Mouse (Mus musculus) embryo, embryonic 10.5 days (tissue): ENCODE data around the gene Tekt5.

Source experiments
- DNase-seq: peaks from one replicate; pipeline ENCODE4 v3.0.0-alpha.2; 2015; ENCODE audit warnings: low spot score

The Tekt5 gene

DNA sequence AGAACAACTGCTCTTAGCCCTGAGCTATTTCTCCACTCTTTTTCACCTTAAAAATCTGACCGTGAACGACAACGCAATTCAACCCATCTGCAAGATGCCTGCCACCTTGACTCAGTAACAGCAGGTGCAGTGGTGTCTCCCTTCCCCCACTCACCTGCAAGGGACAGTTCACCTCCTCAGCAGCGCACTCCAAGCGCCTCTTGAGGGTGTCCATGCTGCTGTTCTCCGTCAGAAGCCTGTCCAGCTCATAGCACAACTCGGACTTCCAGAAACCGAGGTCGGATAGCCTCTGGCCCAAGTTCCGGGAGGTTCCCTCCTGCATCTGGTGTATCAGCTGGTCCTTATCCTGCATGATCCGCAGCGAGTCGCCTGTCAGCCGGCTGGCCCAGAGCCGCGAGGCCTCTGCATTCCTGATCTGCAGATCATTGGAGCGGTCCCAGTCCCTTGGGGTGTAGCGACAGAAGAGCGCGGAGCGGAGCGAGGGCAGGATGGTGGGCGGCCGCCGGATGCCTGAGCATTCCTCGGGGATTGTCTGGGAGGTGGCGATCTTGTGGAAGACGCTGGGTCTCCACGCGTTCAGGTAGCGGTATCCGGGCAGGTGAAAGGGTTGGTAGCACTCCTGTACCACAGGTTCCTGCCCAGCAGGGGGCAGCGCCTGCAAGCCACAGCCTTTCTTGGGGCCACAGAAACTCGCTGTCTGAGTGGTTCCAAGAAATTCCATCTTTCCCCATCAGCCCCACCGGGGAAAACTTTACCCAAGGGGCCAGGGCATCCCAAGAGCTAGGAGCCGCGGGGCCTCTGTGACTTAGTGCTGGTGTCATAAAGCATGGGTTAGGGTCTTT lies at the start of gene Tekt5:
Gene Tekt5, minus strand, starts transcription at position 792 of the 842 bp plus-strand sequence.
- peak; percentile 39 for DNase-seq

DNA sequence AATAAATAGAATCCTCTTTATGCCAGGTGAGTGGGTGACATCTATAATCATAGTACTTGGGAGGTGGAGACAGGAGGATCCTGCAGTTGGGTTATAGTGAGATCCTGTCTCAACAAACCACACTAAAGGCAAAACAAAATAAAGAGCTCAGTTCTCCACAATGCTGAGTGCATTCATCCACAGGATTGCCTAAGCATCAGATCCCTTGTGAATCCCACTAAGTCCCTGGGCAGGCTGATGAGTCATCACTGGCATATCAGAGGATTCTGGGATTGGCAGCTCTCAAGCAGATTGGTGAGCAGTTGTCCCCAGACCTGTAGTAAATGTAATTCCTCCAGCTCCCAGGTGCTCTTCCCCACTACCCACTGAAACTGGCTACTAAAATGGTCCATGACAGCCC lies 48.4 kb upstream of the Tekt5 start:
- DNase-seq, result no peak

DNA sequence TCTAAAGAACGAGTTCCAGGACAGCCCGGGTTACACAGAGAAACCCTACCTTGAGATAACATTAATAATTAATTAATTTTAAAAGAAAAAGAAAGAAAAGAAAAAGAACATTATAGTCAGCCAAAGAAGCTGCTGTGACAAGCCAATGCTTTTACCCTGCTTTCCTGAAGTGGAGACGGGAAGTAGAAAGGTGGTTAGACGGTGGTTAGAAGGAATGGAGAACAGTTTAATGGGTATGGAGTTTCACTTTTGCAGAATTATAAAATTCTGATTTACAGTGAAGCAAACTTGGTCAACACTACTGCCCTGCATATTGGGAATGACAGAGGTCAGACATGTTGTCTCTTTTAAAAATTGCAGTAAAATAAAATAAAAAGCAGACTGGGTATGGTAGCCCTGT lies 46.5 kb upstream of the Tekt5 start:
- no peak for DNase-seq

DNA sequence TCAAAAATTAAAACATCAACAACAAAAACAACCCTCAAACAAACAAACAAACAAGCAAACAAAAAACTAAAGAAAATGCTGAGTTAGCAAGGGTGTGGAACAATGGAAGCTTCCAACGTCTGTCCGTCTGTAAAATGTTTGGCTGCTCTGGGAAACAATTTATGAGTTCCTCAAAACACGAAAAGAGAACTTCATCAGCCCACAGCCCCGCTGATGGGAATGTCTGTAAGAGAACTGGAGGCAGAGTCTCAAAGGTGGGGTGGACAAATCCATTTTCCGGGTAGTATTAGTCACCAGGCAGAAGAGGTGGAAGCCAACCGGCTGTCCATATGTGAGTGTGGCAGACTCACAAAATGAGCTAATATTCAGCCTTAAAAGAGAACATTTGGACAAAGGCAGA lies 46.0 kb upstream of the Tekt5 start:
- DNase-seq, result no peak

DNA sequence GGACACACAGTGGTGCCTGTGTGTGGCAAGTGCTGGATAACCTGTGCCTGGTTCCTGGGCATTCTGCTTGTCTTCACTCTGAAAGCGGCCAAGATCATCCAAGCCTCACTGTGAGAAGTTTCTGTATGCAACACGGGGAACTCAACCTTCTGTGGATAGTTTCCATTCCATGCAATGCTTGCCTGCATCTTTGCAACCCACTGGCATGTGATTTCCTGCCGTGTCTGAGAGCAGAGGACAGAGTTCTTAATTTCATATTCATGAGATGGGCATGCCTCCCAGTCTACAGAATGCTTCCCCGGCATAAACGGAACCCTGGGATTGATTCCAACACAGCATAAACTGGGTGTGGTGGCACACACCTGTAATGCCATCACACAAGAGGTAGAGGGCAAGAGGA lies 42.8 kb upstream of the Tekt5 start:
- DNase-seq, result no peak

DNA sequence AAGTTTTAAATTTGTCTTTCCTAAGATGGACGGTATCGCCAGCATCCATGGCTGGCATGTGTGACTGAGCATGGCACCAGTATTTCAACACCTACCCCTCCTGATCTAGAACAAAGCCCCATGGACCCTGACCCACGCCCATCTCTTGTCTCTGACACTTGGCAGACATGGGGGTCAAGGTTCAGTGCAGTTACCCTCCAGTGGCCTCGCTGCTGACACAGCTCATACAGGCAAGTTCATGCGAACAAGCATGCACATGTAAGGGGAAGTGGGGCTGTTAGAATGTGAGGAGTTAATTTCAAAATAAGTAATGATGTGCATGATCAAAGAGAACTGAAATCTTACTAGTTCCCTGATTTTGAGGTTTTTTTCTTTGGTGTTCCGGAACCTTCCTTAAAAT lies 40.9 kb upstream of the Tekt5 start:
- DNase-seq, result no peak

DNA sequence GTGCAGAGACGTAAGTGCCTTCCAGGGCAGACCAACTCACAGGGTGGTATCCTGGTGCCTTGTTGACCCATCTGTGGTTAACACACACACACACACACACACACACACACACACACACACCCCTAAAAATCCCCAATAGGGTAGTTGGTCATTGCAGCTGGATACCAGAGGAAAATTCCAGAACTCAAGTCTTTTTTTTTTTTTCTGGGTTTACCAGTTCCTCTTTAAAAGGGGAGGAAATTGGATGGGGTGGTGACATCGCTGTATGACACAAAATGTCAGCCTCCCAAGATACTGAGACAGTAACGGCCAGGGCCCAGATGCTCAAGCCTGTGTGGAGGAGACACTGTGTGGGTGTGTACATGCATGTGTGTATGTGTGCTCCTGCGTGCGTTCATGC lies 38.1 kb upstream of the Tekt5 start:
- no peak for DNase-seq

DNA sequence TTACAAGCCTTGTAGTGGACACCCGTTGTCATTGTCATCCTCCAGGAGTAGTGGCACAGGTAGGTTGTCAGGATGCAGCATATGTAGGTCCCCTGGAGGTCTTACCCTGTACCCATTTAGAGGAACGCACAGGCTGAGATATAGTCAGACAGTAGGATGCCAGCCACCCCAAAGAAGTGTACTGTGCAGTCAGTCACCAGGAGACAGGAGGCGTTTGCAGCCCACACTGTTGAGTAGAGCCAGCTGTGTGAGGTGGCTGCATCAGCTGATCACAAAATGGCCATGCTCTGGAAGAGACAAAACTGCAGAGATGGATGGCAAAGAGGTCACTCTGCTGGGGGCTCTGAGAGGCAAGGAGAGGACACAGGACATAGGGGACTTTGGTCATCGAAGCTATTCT lies 37.1 kb upstream of the Tekt5 start:
- DNase-seq, result no peak

DNA sequence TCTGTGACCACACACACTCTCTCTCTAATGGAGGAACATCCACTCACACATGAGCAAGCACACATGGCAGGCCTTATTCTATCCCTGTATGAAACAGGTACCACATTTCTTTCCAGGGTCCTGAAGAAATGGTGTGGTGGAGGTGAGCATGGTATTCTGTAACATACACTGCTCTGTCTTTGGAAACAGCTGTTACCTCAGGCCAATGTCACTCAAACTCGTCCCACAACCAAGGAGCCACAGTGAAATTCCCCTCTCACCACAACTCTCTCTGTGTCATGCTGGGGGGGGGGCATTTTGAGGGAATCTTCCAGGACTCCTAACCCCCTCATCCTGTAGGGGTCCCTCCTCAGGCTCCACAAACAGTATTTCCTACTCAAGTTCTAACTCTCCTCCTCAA lies 36.6 kb upstream of the Tekt5 start:
- no peak for DNase-seq

DNA sequence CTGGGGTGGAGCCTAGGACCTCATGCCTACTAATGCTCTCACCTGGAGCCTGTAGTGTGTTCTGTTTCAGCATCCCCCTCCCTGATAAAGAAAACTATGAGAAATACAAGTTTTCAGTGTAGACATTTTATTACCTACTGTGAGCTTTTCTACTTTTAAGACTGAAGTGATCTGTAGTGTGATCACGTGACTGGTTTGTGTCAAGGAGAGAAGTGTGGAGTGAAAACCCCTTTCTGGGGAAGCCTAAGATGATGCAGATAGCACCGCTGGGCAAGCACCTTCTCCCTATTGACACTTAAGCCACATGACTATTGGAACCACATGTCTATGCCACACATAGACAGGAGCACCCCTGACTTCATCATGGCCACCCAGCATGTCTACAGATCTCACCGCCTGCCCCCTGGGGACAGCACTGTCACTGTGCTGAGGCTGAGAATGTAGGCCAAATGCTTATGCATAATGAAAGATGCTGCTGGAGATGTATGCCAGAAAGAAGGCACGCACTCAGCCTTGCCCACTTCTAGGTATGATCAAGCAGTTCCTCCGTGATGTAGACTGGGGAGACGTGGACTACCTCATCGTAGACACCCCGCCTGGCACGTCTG lies 25.3 kb upstream of the Tekt5 start:
- no peak for DNase-seq

DNA sequence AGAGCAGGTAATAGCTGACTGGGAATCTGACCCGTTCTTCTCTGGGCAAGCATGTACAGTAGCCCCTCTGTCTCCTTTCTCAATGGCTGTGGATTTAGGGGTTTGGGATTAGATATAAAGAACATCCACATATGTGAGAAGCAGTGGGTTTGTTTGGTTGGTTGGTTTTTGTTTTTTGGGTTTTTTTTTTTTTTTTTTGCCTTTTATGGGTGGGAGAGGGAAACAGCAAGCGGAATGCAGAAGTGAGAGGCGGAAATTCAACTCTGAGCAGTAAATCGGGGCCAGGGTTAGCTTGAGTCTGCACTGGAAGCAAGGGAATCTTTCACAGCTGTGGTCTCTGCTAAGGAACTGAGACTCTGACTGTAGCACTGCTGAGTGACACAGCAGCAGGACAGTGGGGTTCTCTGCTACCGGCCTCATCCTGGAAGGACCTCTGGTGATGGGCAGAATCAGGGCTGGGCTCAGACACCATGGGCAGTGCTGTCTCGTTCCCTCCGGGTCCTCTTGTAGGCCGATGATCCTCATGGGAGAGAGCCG lies 22.5 kb upstream of the Tekt5 start:
- no peak for DNase-seq

DNA sequence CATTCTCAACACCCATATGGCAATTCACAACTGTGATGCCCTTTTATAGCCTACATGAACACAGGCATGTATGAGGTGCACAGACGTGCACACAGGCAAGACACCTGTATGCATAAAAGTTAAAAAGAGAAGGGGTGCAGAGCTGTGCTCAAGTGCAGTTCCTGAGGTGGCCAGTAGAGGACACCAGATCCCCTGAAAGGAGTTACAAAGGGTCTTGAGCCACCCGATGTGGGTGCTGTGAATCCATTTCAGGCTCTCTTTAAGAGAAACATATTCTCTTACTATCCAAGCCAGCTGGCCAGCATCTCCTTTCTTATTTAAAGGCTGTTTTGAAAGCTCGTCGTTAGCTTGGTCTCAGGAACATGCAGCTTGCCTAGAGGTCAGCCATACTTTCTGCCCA lies 21.6 kb upstream of the Tekt5 start:
- DNase-seq, result no peak

DNA sequence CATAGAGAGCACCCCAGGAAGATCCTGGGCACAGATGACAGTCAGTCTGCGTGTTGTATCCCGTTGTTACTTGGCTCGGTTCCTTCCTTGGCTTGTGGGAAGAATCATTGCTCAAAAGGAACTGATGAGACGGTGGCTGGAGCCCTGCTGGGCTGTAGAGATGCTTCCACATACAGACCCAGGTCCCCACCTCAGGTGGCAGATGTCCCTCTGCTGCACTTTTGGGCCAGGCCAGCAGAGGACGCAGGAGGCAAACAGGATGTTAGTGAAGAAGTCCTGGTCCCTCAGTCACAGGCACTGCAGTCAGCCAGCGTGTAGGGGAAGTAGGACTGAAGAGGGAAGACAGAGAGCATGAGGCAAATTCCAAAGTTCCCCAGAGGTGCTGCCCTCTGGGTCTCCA lies 20.7 kb upstream of the Tekt5 start:
- no peak for DNase-seq

DNA sequence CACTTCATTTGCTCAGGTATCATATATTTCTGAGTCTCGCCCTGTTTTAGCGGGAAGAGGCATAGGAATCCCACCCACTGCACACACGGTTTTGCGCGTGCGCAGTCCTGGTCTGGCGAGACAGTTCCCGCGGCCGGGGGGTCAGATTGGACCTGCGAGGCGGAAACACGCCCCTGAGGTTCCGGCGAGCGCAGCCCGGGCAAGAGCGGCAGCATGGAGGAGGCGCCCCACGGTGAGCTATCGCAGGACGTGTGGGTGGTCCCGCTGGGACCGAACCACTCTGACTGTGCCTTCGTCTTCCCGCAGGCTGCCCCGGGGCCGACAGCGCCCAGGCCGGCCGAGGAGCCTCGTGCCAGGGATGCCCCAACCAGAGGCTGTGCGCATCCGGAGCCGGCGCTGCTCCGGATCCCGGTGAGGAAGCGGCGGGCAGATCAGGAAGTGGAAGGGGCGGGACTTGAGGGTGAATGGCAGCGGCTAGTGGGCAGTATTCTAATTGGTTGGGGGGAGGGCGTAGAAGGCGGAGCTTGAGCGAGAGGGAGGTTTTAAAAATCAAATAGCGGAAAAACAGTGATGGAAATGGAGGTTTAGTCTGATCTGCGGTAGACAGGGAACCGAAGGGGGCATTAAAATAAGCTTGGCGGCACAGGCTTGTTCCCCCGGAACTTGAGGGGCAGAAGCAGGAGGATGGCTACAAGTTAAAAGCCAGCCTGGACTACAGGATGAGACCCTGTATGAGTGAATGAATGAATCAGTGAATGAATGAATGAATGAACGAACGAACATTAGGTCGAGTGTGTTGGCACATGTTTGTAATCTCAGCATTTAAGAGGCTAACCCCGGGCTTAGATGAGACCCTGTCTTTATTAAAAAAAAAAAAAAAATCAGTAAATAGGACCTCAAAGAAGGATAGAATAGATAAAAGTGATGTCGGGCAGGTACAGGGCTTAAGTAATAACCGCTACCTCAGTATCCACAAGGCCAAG lies 16.8 kb upstream of the Tekt5 start, which contains the start of gene Nubp1:
Gene Nubp1, plus strand, starts transcription at position 185 of the 983 bp plus-strand sequence.
- peak; percentile 97 for DNase-seq

DNA sequence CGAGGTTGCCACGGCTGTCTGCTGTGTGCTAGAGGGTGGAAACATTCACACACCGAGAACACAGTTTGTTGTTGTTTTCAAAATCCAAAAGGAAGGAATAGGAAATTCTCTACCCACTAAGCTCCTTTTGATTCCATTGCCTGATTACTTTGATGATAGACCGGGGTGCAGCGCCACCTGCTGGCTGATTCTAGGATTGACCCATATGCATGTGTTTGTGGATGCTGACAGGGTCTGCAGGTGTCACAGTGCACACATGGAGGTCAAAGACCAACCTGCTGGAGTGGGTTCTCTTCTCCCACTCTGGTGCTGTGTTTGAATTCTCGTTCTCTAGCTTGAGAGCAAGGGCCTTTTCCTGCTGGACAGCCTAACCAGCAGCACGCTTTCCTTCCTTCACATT lies 3.9 kb upstream of the Tekt5 start:
- peak; percentile 85 for DNase-seq

DNA sequence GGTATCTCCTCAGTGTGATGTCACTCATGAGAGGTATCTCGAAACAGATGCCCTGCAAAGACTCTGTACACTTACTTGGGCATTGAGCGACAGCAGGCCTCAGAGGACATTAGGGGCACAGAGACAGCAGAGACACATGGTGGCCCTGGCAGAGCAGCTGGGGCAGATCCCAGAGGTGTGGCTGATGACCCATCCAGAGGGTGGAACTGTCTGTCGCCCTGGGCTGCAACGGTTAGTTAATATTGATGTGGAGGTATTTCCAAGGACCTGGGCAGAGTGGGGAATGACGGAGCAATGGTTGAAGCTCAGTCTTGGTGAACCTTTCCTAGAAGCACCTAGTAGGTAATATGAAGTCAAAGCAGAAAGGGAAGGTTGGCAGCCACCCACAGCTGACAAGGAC lies 3.5 kb upstream of the Tekt5 start:
- DNase-seq, result no peak

DNA sequence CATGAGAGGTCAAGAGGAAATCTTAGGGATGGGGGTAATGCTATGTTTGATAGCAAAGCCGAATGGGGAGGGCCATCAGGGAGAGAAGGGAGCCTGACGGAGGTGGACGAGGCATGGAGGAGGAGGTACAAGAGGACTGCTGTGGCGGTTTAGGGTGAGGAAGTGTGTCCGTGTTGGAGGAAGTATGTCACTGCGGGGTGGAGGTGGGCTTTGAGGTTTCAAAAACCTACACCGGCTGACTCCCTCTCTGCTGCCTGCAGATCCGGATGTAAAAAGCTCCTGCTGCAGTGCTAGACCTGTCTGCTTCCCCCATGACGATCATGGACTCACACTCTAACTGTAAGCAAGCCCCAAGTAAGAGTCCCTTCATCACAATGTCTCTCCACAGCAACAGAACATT lies 2.7 kb downstream of the Tekt5 start:
- no peak for DNase-seq

DNA sequence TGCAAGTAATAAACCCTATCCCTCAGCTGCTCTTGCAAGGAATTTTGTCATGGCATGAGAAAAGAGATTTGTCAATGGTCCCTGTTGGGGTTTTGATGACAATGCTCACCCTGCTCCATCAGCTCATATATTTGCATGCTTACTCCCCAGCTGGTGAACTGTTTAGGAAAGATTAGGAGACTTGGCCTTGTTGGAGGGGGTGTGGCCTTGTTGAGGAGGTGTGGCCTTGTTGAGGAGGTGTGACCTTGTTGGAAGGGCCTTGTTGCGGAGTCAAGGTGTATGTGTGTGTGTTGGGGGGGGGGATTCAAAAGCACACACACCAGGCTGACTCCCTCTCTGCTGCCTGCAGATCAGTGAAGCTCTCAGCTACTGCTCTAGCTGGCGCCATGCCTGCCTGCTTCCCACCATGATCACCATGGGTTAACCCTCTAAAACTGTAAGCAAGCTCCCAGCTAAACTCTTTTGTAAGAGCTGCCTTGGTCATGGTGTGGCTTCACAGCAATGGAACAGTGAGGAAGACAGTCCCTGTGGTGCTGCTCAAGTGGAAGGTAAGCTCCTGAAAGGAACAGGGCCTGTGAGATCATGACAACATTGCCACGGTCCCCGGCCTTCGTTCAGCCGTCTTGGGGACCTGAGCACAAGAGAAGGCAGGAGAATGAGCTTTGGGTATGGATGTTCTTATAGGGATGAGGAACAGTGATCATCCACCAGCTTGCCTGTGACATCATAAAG lies 6.5 kb downstream of the Tekt5 start:
- DNase-seq, result no peak

DNA sequence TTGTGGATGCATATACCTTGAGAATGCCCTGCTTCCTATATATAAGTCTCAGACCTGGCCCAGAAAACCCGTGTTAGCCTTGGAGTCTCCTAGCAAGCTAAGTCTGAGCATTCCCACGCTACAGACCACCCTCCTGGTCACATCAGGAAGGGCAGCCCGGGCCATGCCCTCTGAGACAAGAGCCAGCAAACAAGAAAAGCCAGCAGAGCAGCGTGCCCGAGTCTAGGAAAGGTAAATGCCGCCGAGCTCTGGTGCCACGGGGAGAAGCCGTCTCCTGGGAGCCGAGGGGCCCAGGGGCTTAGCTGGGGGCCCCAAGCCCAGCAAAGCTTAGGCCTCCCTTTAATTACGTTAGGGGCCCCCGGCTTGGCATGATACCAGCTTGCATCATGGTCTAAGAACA lies 10.0 kb downstream of the Tekt5 start:
- no peak for DNase-seq

DNA sequence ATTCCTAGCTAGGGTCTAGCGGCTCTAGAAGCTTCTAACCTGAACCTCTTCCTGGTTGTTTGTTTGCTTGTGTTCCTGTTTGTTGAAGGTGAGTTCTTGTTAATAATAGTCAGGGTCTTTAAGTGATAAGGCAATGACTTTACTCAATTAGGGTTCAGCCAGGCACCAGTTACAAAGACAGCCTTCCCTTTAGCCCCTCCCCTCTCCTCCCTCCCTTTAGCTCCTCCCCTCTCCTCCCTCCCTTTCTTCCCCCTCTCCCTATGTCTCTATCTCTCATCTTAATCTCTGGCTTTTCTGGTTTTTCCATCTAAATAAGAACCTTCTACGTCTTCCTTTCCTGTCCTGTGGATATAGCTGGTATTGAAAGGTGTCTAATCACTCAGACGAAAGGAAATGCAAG lies 10.7 kb downstream of the Tekt5 start:
- DNase-seq, result no peak

DNA sequence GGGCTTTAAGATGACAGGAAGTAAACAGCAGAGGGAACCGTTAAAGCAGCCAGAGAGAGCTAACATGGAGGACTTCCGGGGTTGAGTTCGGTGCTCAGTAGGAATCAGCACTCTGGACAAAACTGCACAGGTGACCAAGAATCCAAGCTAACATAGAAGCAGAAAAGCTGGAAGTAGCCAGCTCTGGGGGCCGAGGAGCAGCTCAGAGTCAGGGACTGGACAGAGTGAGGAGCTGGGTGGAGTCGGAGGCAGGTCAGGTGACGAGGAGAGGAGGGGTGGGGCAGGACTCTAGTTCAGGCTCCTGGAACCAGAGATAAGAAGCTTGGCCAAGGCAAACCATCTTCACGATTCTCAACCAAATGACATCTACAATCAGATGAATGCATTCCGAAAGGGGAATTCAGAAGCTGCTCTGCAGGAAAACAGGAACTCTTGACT lies 11.2 kb downstream of the Tekt5 start:
- peak; percentile 34 for DNase-seq

DNA sequence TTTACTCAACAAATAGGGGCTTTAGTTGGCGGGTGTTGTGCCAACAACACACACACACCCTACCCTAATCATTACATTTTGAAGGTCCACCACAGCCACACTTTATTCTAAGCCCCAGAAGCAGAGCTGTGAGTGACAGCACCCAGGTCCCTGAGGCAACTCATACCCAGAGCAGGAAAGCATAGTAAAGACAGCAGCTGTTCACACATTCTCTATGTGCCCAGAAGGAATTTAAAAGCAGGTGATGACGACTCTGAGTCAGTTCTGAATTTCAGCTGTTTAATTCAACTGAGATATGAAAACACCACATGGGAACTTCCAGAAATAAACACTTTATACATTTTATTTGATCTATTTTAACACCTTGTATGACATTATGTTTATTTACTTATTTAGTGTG lies 15.8 kb downstream of the Tekt5 start:
- DNase-seq, result no peak
